Mouse (Mus musculus) lung, postnatal 0 days (tissue): ENCODE results near the gene Stxbp4.

Source experiments
- CTCF ChIP-seq: IDR thresholded peaks from 2 replicates; pipeline ENCODE4 v1.5.1; 2016; ENCODE audit warnings: antibody characterized with exemption, mild to moderate bottlenecking
- EP300 ChIP-seq: IDR thresholded peaks from 2 replicates; pipeline ENCODE4 v1.6.1; 2016; ENCODE audit warnings: antibody characterized with exemption, mild to moderate bottlenecking, control low read depth

GRCm38 (mm10) chr11:90666916-90667315, 29.0 kb upstream of the Stxbp4 start:
- TF ChIP-seq CTCF (no peak), EP300 (no peak)
